Mouse (Mus musculus): ENCODE data around the gene Tbc1d7. TPM values are rescaled to one million over a fixed set of nuclear protein-coding genes. Genes with fewer than 3 reads are reported as not detected.

Tbc1d7 gene
- polyA plus RNA-seq, 1 experiment from 2014 or later, result 12.3 TPM

DNA sequence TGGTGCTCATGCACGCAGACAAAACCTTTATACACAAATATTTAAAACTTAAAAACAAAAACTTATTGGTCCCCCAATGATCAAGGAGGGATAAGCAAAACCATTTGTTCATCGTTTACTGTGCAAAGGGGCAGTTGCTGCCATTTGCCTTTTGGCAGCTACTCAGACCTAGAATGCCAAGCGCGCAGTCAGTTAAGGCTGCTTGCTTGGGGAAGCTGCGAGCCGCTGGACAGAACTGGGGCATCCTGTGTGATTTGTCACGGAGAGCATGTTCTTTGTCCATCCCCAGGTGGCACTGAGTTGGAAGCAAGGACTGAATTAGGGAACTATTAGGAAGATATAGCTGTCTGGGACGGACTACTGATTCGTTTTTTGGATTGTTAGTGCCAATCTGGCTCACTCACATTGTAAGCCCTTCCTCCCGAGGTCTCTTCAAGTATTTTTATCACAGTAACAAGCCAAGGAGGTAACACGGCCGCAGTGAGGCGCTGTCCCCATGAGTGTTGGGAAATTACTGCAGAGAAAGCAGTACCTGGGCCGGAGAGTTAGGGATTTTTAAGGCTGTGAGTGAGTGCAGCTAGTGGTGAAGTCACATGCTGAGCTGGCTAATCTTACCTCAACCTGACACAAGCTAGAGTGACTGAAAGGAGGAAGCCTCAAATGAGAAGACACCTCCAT, 874 bp upstream of the Tbc1d7 start:
- Histone ChIP-seq H3K9me3 (replicated peaks) (no peaks in the 10 kb centered on the region), H3K27me3 (no peaks in the 10 kb centered on the region), H3K4me3 (replicated peaks) (peak overlapping the region; percentile 65), H3K27ac (replicated peaks) (peak overlapping the region; percentile 62; the same call in 1 of the 2 replicates), H3K9ac (peak overlapping the region; percentile 64), H3K4me2 (peak overlapping the region; percentile 86), H3K4me1 (replicated peaks) (peaks cover 21% of the 10 kb centered on the region), H3K36me3 (replicated peaks) (no peaks in the 10 kb centered on the region)
- 30% methylated on average over 14 of the region's 14 CpGs for WGBS (ENCODE audit: insufficient replicate concordance)
- no peak for ATAC-seq (ENCODE audit: insufficient read depth)

DNA sequence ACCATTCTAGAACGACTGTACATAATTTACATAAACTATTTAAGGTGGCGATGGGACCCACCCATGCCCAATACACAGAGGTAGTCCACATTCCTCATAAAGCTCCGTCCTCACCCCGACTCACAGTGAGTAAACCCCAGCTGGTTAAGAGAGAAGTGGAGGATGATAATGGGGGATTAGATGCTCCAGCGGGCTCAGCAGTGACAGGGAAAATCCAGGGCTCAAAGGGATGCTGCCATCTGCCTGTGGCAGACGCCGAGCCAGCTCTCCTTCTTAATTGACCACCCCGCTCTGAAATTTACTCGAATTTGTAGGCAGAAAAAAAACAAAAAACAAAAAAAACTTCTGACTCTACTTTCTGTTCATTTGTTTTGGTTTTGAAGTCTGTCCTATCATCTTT, 3.6 kb downstream of the Tbc1d7 start:
- Histone ChIP-seq H3K4me1 (replicated peaks) (peaks cover 18% of the 10 kb centered on the region), H3K4me3 (replicated peaks) (no peak overlapping the region), H3K27me3 (no peaks in the 10 kb centered on the region), H3K9ac (no peak overlapping the region), H3K4me2 (no peak overlapping the region), H3K27ac (replicated peaks) (no peak overlapping the region), H3K9me3 (replicated peaks) (no peaks in the 10 kb centered on the region), H3K36me3 (replicated peaks) (0 out of 2 replicates have a peak, but pooled peaks cover 2% of the 10 kb centered on the region)
- 71% methylated on average over 9 of the region's 9 CpGs for WGBS (ENCODE audit: insufficient replicate concordance)
- no peak for ATAC-seq (ENCODE audit: insufficient read depth)

DNA sequence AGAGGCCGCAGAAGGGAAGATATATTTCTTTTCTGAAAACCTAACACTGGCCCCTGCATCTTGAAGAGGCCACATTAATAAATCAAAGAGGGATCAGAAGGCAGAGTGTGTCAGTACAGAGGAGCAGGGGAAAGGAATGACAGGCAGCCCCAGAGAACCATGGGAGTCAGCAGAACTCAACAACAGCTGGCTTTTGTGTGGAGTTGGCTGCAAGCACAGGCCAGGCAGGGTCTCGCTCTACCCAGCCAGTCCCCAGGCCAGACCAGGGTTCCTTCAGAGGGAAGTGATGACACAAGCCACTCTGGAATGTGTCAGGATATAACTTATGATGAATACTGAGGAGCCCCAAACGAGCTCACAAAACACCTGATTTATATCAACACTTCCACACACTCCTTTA, 11.9 kb downstream of the Tbc1d7 start:
- no peak overlapping the region for H3K4me3 ChIP-seq (replicated peaks)
- H3K9ac ChIP-seq, result no peak overlapping the region
- H3K9me3 ChIP-seq (replicated peaks), result no peaks in the 10 kb centered on the region
- H3K27ac ChIP-seq (replicated peaks), result no peak overlapping the region
- no peaks in the 10 kb centered on the region for H3K4me1 ChIP-seq (replicated peaks)
- H3K27me3 ChIP-seq, result no peaks in the 10 kb centered on the region
- no peak overlapping the region for H3K4me2 ChIP-seq
- 62% methylated on average over 3 of the region's 3 CpGs for WGBS (ENCODE audit: insufficient replicate concordance)
- H3K36me3 ChIP-seq (replicated peaks), result peaks cover 2% of the 10 kb centered on the region; the same call in 1 of the 2 replicates
- ATAC-seq (ENCODE audit: insufficient read depth), result no peak

DNA sequence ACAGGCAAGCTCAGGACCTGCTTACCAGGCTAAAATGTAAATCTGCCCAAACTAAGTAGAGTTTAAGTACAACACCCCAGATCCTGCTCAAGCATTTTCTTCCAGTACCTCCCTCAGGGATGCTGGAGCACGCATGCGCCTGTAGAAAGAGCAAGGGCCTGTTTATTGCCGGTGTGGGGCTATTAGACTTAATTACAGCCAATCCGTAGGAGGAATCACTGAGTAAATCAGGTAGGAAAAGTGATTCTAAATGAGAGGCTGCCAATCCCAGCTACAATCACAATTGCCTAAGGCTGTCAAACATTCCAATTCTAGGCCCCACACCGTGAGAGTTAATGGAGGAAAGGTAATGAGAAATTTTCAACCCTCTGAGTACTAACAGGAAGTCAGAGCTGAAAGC, 13.0 kb downstream of the Tbc1d7 start:
- Histone ChIP-seq H3K27me3 (no peaks in the 10 kb centered on the region), H3K4me1 (replicated peaks) (no peaks in the 10 kb centered on the region), H3K9me3 (replicated peaks) (no peaks in the 10 kb centered on the region), H3K27ac (replicated peaks) (no peak overlapping the region), H3K36me3 (replicated peaks) (no peaks in the 10 kb centered on the region; the same call in 1 of the 2 replicates), H3K4me2 (no peak overlapping the region), H3K4me3 (replicated peaks) (no peak overlapping the region), H3K9ac (no peak overlapping the region)
- WGBS (ENCODE audit: insufficient replicate concordance), result 67% methylated on average over 5 of the region's 5 CpGs
- ATAC-seq (ENCODE audit: insufficient read depth), result no peak

DNA sequence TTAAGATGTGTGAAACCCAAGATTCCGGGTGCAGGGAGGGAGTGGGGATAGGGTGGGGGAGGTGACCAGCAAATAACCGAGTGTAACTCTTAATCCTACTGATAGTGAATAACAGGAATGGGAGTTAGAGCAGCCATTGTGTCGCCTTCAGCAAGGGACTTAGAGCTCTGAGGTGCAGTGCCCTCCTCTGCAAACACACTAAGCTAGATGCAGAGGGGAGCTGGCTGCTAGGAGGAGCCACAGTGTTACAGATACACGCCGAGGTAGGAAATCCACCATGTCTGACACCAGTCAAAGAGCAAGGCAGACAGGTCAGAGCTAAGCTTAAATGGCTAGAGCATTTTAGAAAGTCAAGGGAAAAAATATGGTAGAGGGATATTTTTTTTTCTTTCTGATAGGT, 13.9 kb downstream of the Tbc1d7 start:
- no peaks in the 10 kb centered on the region for H3K27me3 ChIP-seq
- no peaks in the 10 kb centered on the region for H3K4me1 ChIP-seq (replicated peaks)
- 55% methylated on average over 5 of the region's 5 CpGs for WGBS (ENCODE audit: insufficient replicate concordance)

DNA sequence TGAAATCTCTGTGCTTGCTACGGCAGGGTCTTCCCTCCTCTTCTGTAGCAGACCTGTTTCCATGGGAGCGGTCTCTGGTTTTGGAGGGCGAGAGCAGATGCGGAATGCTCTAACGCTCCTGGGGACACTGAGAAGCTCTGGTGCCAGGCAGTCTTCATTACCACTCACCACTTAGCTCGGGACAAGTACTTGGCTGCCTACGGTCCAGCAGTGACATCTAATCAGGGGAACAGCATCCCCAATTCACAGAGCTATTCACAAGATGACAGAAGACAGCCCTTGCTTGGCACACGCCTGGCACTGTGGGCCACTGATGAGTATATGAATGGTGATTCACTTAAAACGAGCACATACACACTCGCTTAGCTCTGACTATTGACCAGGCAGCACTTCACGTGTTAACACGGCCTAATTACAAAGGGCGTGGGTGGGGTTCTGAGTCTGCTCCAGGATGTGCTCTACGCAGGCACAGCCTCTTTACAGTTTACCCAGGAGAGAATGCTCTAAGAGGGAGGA, 19.2 kb downstream of the Tbc1d7 start:
- Histone ChIP-seq H3K9me3 (replicated peaks) (no peaks in the 10 kb centered on the region), H3K4me3 (replicated peaks) (no peak overlapping the region), H3K36me3 (replicated peaks) (no peaks in the 10 kb centered on the region), H3K27me3 (no peaks in the 10 kb centered on the region), H3K4me1 (replicated peaks) (no peaks in the 10 kb centered on the region), H3K4me2 (no peak overlapping the region), H3K27ac (replicated peaks) (no peak overlapping the region), H3K9ac (no peak overlapping the region)
- WGBS (ENCODE audit: insufficient replicate concordance), result 81% methylated on average over 14 of the region's 14 CpGs
- ATAC-seq (ENCODE audit: insufficient read depth), result no peak

More for the DNA sequence above, 13.9 kb downstream of the Tbc1d7 start:
- H3K4me3 ChIP-seq (replicated peaks), result no peak overlapping the region
- ATAC-seq (ENCODE audit: insufficient read depth), result no peak
- H3K9me3 ChIP-seq (replicated peaks), result no peaks in the 10 kb centered on the region
- no peak overlapping the region for H3K9ac ChIP-seq
- H3K4me2 ChIP-seq, result no peak overlapping the region
- H3K27ac ChIP-seq (replicated peaks), result no peak overlapping the region
- H3K36me3 ChIP-seq (replicated peaks), result no peaks in the 10 kb centered on the region; the same call in 1 of the 2 replicates

DNA sequence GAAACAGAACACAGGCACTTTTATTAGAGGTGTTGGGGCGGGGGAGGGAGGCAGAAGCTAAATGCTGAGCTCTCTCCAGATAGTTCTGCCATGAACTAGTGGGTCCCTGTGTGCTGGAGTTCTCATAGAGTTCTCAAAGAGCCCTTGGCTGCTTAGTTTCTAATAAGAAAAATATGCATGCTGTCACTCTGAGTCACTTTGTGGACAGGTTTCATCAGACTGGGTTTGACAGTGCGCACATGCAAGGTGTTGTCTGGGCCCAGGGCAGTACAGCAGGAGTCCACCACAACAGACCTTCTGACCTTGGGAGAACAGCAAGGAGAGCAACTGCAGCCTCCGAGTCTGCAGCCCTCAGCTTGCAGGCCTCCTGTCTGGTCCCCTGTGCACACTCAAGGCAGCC, 21.6 kb downstream of the Tbc1d7 start:
- 59% methylated on average over 3 of the region's 3 CpGs for WGBS (ENCODE audit: insufficient replicate concordance)
- Histone ChIP-seq H3K9ac (no peak overlapping the region), H3K9me3 (replicated peaks) (no peaks in the 10 kb centered on the region), H3K4me1 (replicated peaks) (no peaks in the 10 kb centered on the region), H3K4me3 (replicated peaks) (no peak overlapping the region), H3K27me3 (no peaks in the 10 kb centered on the region), H3K4me2 (no peak overlapping the region), H3K36me3 (replicated peaks) (no peaks in the 10 kb centered on the region), H3K27ac (replicated peaks) (no peak overlapping the region)
- no peak for ATAC-seq (ENCODE audit: insufficient read depth)

DNA sequence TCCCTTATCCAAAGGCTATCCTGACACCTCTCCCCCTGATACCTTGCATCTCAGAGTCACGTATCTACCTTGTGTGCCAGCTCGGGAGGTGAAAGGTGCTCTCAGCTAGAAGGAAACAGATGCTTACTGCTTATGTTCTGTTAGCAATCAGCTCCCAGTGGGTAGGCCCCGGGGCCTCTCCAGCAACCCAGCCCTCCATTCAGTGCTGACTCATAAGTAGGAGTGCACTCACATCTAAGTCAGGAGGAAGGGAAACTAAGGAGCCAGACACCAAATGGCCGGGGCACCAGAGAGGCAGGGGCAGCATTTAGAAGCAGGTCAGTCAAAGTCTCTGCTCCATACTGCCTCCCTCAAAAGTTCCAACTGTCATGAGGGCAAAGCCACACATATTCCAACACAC, 22.6 kb downstream of the Tbc1d7 start:
- no peak for ATAC-seq (ENCODE audit: insufficient read depth)
- Histone ChIP-seq H3K4me1 (replicated peaks) (no peaks in the 10 kb centered on the region), H3K4me3 (replicated peaks) (no peak overlapping the region), H3K9ac (no peak overlapping the region), H3K27me3 (no peaks in the 10 kb centered on the region), H3K27ac (replicated peaks) (no peak overlapping the region), H3K36me3 (replicated peaks) (no peaks in the 10 kb centered on the region), H3K9me3 (replicated peaks) (no peaks in the 10 kb centered on the region), H3K4me2 (no peak overlapping the region)
- 62% methylated on average over 4 of the region's 4 CpGs for WGBS (ENCODE audit: insufficient replicate concordance)

DNA sequence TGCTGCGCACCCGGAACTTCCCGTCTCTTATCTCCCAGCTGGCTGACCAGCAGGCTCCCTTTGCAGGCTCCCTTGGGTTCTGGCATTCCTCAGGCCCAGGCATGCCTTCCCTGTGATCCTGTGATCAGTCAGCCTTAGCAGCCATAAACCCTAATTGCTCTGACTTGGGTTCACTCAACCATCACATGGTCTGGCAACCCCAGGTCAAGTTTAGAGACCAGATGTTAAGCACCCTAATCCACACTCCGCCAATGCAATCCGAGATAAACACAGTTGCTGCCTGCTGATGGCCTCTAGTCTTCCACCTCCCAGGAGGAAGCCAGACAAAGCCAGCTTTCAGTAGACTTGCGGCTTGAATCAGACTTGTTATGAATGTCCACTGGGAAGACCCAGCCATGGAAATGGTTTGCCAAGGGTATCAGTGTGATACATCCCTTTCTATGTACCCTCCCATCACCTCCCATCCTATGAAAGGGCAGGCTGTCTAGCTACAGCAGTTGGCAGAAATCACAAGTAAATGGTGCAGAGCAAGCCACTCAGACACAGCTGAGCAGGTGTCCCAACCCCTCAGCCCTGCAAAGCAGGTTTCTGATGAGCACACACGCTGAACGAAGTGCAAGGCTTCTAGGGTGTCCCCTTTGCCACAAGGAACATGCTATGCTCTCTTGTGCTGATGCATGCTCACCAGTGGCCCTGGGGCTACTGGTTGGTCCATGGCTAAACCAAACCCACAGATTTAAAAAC, 24.6 kb downstream of the Tbc1d7 start:
- WGBS (ENCODE audit: insufficient replicate concordance), result 63% methylated on average over 8 of the region's 8 CpGs
- Histone ChIP-seq H3K9ac (no peak overlapping the region), H3K4me3 (replicated peaks) (no peak overlapping the region), H3K9me3 (replicated peaks) (no peaks in the 10 kb centered on the region), H3K4me2 (no peak overlapping the region), H3K27ac (replicated peaks) (no peak overlapping the region), H3K27me3 (no peaks in the 10 kb centered on the region), H3K36me3 (replicated peaks) (no peaks in the 10 kb centered on the region), H3K4me1 (replicated peaks) (no peaks in the 10 kb centered on the region)
- no peak for ATAC-seq (ENCODE audit: insufficient read depth)

DNA sequence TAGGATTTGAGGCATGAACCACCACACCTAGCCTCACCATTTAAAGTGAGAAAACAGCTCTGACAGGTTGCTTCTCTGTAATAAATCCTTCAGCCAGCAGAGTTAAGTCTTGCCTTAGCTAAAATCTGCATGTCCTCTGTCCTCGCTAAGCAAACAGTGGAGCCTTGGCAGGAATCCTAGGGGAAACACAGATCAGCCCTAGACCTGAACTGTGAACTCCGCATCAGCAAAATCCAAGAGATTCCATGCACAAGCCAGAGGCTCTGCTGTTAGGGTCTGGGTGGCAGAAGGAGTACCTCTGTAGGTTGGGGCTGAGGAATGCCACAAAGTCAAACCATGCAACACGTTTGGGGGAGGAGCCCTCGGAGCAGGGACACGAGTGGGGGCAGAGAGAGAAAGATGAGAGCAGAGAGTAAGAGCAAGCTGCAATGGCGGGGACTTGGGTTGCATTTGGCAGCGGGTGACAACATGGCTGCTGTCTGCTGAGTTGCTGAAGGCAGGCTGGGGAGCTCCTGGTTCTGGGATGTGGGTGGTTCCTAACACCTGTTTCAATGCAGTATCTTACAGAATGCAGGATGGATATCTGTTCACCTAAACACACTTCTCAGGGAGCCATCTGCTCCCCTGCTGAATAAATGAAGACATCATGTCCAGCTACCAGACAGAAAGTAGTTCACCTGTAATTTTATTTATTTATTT, 26.4 kb downstream of the Tbc1d7 start:
- ATAC-seq (ENCODE audit: insufficient read depth), result no peak
- WGBS (ENCODE audit: insufficient replicate concordance), result 58% methylated on average over 7 of the region's 7 CpGs

DNA sequence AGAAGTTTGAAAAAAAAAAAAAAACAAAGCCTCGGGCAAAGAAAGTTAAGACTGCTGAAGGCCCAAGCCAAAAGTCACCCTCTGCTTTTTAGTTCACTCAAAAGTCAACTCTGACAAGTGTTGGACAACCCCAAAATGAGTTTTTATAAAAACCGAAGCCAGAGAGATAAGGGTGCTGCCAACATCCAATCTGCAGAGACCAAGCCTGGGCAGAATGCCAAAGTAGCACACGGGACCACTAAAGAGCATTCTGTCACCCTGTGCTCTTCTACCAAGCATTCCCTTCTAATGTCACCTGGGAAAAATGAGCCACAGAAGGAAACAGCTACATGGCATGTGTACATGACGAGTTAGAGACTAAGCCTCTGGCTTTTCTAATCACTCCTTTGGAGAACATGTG, 36.8 kb downstream of the Tbc1d7 start:
- no peak for ATAC-seq (ENCODE audit: insufficient read depth)
- Histone ChIP-seq H3K4me3 (replicated peaks) (no peak overlapping the region), H3K4me1 (replicated peaks) (no peaks in the 10 kb centered on the region), H3K9ac (no peak overlapping the region), H3K36me3 (replicated peaks) (no peaks in the 10 kb centered on the region), H3K27ac (replicated peaks) (no peak overlapping the region), H3K27me3 (no peaks in the 10 kb centered on the region), H3K9me3 (replicated peaks) (no peaks in the 10 kb centered on the region), H3K4me2 (no peak overlapping the region)
- 37% methylated on average over 4 of the region's 4 CpGs for WGBS (ENCODE audit: insufficient replicate concordance)

More for the DNA sequence above, 26.4 kb downstream of the Tbc1d7 start:
- Histone ChIP-seq H3K9ac (no peak overlapping the region), H3K27ac (replicated peaks) (no peak overlapping the region), H3K4me2 (no peak overlapping the region), H3K4me3 (replicated peaks) (no peak overlapping the region), H3K27me3 (no peaks in the 10 kb centered on the region), H3K9me3 (replicated peaks) (no peaks in the 10 kb centered on the region), H3K4me1 (replicated peaks) (no peaks in the 10 kb centered on the region), H3K36me3 (replicated peaks) (no peaks in the 10 kb centered on the region)

All from liver, embryonic 15.5 days (tissue).